Mouse (Mus musculus): ENCODE results near the gene Gsk3a.
"Not testable (repeated sequence)": the region's sequence is repeated elsewhere in the genome, so short reads cannot be mapped to it uniquely, and the experiment has no call there.

Gsk3a gene

DNA sequence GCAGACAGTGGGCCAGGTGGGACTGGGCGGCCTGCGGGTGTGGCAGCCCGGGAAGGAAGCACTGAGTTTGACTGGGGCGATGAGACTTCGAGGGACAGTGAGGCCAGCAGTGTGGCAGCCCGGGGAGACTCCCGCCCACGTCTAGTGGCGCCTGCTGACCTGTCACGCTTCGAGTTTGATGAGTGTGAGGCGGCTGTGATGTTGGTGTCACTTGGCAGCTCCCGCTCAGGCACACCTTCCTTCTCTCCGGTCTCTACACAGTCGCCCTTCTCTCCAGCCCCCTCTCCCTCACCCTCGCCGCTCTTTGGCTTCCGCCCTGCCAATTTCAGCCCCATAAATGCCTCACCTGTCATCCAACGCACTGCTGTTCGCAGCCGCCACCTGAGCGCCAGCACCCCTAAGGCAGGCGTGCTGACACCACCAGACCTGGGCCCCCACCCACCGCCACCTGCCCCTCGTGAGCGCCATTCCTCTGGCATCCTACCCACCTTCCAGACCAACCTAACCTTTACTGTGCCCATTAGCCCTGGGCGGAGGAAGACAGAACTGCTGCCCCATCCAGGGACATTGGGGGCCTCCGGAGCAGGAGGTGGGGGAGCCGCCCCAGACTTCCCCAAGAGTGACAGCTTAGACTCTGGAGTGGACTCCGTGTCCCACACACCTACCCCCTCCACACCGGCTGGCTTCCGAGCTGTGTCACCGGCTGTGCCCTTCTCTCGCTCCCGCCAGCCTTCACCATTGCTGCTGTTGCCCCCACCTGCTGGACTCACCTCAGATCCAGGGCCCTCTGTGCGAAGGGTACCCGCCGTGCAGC is 35.0 kb upstream of the Gsk3a start:
- no peak for DNase-seq (ENCODE audit: low spot score)

DNA sequence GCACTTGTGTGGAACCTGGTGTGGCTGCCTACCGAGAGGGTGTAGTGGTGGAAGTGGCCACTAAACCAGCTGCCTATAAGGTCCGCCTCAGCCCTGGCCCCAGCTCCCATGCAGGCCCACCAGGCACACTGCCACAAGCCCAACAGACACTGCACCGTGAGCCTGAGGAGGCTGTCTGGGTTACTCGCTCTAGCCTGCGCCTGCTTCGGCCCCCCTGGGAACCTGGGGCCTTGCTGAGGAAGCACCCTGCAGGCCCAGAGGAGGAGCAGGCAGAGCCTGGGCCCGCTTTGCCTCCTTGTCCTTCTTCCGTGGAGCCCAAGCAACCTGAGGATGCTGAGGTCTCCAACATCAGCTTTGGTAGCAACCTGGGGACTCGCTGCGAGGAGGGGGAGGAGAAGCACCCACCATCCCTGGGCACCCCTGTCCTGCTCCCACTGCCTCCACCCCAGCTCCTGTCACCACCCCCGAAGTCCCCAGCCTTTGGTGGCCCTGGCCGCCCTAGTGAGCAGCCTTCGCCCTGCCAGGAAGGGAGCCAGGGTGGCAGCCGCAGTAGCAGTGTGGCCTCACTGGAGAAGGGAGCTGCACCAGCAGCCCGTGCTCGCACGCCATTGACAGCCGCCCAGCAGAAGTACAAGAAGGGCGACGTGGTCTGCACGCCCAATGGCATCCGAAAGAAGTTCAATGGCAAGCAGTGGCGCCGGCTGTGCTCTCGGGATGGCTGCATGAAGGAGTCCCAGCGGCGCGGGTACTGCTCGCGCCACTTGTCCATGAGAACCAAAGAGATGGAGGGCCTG is 34.2 kb upstream of the Gsk3a start:
- DNase-seq (ENCODE audit: low spot score): no peak

DNA sequence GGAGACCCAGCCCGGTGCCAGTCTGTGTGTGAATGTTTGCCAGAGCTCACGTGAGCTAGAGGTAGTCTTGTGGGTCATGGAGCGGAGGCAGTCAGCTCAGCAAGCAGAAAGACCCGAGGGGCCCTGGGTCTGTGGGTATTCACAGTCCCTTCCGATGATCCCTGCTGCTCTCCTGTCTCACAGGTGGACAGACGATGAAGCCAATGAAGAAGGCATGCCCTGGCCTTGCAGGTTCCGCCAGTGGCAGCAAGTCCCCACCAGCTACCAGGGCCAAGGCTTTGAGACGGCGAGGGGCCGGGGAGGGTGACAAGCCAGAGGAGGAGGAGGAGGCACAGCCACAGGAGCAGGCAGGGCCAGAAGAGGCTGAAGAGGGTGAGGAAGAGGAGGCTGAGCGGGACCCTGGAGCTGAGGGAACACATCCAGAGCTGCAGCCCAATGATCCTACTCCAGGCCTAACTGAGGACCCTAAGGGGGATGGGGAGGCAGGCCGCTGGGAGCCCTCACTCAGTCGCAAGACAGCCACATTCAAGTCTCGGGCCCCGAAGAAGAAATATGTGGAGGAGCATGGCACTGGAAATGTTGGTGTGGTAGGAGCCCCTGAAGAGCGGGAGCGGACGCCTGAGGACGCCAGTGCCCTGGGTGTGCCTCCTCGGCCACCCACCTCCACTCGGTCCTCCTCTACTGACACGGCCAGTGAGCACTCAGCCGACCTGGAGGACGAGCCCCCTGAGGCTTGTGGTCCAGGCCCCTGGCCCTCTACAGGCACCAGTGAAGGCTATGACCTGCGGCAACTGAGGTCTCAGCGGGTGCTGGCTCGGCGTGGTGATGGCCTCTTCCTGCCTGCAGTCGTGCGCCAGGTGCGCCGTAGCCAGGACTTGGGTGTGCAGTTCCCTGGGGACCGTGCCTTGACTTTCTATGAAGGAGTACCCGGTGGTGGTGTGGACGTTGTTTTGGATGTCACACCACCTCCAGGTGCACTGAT is 33.3 kb upstream of the Gsk3a start:
- DNase-seq (ENCODE audit: low spot score): no peak

DNA sequence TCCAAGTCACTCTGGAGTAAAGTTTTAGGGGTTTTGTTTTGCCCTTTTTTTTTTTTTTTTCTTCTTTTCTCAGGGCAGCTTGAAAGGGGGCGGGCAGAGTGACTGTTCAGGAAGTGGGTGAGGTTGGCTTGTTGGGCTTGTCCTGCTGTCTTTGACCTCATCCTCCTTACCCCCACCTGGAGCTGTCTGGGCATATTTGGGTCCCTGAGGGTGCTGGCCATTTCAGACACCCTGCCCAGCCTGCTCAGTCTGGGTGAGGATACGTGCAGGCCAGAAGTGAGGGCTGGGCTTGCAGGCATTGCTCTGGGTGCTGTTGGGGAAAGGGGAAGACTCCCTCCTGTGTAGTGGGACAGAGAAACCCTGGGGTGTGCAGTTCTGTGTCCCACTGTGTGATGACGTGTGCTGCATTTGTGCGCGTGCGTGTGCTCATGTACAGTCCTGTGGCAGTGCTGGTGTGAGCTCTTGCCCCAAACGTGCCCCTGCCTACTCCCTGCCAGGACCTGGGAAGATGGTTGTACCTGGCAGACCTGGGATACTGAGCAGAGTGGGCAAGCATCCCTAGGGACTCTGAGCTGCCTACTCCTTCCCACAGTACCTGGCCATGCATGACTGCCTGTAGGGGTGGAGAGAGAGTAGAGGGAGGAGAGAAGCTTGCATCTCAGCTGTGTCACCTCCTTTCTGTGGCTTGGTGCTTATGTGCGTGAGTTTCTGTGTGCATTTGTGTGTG is 32.1 kb upstream of the Gsk3a start:
- no peak for DNase-seq (ENCODE audit: low spot score)

DNA sequence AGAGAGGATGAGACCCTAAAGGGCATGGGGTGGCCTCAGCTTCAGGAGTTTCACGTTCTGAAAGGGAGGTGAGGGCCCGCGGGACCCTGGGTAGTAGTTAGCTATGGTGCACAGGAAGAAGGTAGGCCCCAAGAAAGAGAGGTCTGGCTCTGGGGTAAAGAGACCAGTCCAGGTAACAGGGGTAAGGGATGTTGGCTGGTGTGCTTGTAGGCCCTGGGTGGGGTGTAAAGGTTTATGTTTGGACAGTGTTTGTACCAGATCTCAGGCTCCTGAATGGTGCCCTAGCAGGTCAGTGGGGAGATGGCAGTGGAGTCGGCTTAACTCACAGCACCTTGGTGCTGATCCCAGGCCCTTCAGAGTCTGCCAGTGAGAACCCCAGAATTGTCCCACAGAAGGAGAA is 31.4 kb upstream of the Gsk3a start:
- DNase-seq (ENCODE audit: low spot score): no peak

DNA sequence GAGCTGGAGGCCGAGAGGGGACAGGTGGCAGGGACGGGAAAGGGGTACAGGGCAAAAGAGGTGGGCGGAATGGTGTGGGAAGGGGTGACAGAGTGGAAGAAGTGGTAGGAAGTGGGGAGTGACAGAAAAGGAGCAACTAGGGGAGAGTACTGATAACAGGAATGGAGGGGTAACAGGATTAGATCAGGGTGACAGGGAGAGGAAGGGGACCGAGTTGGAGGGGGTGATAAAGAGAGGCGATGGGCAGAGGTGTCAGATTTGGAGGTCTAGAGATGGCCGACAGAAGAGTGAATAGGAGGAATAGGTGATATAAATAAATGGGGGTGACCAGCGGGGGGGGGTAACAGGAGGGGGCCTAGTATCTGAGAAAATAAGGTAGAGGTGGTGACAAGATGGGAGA is 30.9 kb upstream of the Gsk3a start:
- DNase-seq (ENCODE audit: low spot score): no peak

DNA sequence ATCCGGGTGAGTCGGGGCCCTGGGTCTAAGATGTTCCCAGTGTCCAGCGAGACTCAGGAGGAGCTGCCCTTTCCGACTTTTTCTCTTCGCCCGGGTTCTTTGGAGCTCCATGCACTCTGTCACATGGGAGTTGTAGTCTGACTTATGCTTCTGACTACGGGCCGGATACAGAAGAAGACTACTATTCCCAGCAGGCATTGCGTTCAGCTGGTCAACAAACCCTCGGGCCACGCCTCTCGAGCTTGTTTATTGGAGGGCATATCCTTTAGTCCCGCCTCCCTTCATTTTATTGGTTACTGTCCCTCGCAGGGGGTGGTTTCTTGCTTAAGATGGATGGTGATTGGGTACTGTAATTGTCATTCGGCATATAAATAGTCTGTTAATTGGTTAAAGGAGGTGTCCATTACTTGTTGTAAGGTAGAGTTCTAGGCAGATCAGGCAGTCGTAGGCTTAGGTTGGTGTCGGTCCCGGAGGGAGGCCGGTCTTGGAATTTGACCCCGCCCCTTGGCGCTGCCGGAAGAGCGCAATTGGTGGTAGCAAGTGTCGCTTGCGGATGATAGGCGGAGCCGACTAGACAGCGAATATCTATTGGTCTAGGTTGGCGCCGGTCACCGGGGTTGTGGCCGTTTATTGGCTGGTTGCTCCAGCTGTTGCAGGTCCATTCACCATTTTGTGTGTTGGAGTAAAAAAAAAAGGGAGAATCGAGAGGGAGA is 30.3 kb upstream of the Gsk3a start:
- DNase-seq (ENCODE audit: low spot score): peak; percentile 97

DNA sequence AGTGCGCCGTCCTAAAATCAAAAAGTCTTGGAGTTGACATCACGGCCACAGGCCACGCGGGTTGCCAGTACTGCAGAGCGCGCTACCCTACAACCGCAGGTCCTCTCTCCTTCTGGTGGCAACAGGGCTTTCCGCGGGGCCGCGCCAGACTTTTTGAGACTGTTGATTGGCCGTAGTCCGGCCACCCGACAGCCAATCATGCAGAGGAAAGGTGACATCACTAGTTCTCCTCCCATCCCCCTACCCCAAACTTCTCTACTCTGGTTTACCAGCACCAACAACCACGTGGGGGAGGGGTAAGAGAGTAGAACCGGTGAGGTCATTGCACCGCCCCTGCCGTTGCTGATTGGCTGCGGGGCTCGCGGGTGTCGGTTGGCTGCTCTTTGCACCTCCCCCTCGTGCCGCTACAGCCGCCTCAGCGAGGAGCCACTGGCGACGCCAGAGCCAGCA is 29.7 kb upstream of the Gsk3a start, which contains the start of gene Cic:
Cic (plus strand) TSS at position 404 of the 450 bp plus-strand sequence.
- peak; percentile 99 for DNase-seq (ENCODE audit: low spot score)

DNA sequence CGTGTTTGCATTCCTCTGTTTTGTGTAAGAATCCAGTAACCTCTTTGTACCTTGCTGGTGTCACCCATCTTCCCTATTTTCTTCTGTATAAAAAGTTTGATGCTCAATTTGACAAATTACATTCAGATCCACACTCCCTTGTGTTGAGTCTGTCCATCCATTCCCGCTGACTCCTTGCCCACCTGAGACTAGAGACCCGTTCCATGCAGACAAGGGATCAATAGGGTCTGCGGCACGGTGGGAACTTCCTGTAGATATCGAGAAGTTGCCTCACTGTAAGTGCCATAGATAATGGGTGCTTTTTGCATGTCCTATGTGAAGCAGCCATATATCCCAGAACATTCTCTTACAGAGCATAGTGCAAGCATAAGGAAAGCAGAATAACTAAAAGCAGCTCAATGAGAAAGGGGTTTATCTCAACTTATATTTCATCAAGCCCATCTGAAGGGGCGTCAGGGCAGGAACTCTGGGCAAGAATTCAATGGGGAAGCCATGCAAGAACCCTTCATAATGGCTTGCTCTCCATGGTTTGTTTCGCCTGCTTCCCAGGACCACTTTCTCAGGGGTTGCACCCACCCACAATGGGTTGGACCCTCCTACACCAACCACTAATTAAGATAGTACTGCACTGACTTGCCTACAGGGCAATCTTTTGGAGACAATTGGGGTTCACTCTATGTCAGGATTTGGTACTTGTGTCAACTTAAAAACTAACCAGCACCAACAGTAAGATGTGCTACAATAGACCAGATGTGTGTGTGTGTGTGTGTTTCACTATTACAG is 28.7 kb upstream of the Gsk3a start:
- DNase-seq (ENCODE audit: low spot score): no peak

DNA sequence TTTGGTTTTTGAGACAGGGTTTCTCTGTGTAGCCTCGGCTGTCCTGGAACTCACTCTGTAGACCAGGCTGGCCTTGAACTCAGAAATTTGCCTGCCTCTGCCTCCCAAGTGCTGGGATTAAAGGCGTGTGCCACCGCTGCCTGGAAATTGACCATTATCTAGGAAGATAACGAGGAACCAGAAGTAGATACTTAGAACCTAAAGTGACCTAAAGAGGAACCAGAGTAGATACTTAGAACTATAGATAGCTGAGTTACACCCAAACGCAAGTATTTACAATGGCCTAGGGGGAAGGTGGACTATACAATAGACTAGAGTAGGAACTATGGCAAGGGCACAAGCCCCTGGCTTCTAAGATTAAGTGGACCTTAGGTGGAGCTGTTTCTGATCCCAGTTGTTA is 28.1 kb upstream of the Gsk3a start:
- DNase-seq (ENCODE audit: low spot score): not testable (repeated sequence)

DNA sequence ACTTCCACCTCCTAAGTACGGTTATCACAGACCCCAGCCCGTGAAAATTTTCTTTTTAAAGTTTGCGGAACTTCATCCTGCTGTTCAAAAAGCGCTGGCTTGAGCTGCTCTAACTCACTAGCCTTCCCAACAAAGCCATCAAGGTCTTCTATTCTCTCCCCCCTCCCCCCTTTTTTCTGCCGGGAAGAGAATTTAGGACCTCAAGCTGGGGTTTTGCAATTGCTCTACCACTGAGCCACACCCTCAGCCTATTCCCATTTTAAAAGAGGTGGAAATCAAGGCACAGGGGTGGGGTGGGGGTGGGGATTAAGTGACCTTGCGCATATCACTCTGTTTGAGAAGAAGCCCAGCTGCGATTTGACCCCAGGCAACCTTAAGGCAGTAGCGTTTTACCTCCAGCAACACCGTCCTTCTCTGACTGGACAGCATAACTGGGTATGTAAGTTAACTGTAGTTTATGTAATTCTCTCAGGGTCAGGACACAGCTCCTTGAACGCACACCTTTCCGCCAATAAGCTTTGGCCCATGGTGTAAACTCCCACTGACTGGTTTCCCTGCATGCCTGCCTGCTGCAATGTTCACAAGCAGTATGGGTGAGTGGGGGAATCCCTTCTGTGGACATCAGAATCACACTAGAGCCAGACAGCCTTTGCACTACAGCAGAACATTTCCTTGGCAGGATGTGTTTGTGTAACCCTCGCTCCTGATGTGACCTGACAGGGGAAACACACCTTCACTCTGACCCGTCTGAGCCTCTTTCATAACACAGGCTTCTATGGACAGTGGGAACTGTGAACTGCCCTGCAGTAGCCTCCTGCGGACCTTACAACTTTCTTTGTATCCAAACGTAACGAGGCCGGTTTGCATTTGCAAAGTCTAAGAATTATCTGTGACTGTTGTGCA is 26.6 kb upstream of the Gsk3a start:
- DNase-seq (ENCODE audit: low spot score): no peak

DNA sequence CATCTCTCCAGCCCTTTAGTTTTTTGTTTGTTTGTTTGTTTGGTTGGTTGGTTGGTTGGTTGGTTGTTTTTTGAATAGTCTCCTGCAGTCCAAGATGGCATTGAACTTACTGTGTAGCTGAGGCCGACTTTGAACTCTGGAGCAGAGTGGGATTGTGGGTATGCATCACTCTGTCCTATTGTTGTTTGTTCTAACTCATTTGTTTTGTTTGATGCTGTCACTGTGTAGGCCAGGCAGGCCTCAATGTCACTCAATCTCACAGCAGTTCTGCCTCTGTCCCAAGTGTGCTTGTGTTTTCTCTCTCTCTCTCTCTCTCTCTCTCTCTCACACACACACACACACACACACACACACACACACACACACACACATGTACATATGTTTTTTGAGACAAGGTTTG is 24.2 kb upstream of the Gsk3a start:
- no peak for DNase-seq (ENCODE audit: low spot score)

DNA sequence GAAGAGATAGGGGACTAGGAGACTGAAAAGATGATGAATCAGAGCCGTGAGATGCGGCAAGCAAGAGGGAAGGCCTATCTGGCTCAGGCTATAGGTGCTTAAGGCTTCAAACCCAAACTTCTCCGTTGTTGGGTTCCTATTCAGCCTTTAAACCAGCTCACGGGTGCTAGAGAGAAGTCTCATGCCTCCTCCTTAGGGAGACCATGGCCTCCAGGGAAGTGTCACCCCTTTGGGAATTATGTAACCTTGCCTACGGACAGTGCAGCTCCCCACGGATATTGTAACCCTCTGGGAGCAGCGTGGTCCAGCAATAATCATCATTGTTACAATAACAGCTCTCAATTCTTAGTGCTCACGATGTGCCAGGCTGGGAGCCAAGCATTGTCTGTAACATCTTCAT is 14.2 kb upstream of the Gsk3a start:
- no peak for DNase-seq (ENCODE audit: low spot score)

DNA sequence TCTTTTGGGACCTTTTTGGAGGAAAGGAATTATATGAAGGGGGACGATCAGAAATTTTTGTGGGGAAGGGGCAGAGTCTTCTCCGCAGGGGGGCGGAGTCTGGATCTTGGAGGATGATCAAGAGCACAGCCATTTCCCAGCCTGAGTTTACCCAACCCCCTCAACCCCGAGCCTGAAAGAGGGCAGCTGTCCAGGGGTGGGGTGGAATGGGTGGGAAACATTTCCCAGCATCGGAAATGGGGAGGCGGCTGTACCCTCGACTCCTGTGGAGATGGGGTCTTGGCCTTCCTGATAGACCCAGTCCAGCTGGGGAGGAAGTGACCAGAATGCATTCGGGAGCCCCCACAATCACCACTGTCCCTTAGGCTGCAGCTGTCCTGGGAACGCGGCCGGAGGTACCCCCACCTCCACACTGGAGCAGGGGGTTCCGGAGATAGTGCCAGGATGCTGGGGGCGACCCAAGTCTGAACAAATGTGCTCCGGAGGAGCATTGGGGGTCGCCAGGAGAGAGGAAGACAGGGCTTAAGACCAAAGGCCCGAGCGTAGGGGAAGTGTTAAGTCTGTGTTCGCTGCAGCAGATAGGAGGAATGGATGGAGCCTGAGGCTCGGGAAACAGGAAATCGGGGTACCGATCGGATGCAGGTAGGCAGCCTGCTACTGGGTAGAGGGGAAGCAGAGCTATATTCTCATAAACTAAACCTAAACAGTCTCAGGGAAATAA is 13.6 kb upstream of the Gsk3a start:
- DNase-seq (ENCODE audit: low spot score): no peak

DNA sequence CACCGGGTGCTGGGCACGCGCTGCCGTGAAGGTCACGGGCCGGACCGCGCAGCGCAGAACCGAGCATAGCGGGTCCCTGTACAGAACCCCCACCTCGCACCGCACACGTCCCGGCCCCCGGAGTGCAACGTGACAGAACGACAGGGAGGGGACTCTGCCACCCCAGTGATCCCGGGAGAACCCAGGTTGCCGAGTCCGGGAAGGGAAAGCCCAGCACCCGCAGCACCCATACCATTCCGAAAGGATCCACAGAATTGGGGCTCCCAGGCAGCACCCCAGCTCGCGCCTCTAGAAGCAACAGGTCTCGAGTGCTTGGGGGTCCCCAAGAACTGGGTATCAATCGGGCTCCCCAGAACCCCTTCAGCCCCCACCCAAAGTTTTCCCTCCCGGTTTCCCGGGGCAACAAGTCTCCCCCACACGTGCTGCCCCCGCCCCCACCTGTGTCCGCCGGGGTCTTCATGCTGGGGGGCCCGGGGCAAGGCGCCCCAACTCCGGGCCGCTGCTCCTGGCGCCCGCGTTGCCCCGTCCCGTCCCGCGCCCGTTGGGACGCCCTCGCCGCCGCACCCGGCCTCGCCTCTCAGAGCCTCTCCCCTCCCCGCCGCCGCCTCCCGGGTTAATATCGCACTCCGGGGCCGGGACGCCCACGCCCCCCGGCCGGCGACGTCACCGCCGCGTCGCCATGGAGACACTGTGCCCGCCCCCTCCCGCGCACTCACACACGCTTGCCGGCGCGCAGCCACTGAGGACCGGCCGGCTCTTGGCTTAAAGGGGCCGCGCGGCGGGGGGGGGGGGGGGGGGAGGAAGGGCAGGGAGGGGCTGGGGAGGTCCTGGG is 12.7 kb upstream of the Gsk3a start, which contains the start of gene Erf:
Erf (minus strand) TSS at position 621 of the 832 bp plus-strand sequence.
- DNase-seq (ENCODE audit: low spot score): peak; percentile 91

DNA sequence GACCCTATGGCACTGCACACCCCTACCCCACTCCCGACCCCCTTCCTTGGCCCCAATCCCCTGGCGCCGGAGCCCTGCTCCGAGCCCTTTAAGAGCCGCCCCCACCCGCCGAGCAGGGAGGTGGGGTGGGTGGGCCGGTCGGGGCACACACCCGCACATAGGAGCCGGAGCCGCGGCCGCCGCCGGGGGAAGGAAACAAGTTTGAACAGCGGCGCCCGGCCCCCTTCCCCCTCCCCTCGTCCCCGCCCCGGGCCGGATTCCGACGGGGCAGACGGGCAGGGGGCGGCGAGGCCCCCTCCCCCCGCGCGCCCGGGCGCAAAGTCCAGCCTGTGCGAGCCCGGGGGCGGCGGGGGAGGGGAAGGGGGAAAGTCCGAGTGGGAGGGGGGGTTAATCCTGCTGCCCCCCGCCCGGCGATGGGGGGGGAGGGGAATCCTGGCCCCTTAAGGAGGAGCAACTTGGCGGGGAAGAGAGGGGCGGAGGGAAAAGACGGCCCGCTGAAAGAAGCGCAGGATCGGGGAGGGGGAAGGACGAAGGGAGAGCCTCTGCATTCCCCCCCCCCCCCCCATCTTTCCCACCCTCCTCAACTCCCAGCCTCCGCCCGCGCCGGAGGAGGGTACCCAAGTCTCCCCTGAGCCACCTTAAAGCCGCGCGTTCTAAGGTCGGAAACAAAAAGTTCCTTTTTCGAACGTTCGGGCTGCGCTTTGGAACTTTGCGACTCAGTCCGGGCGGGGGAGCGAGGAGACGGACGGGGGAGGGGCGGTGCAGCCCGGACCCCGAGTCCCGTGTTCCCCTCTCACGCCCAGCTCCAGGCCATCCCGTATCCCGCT is 11.9 kb upstream of the Gsk3a start:
- no peak for DNase-seq (ENCODE audit: low spot score)

All from spleen, adult 12 weeks (tissue).